Mouse (Mus musculus) kidney, embryonic 15.5 days (tissue): ENCODE measurements at regions not wholly inside any gene's neighbourhood (a gene's known extent, or its start where the extent isn't known, plus 50 kb on each side); places are given as distances from the start of the nearest gene placed in this dataset.

ENCODE experiments used
- ATAC-seq: fragments of 200-750 bp; cut with Nextera tagmentation; replicated peaks from 2 replicates; pipeline ENCODE4 v1.8.0; 2017; ENCODE audit warnings: moderate TSS enrichment; ENCODE audit not compliant: low FRiP score
- H3K27ac ChIP-seq: fragments of 300-500 bp; sonication (generic); 2 replicates; pipeline ENCODE4 v1.5.1; 2015; ENCODE audit warnings: mild to moderate bottlenecking, inconsistent platforms
- H3K27me3 ChIP-seq: fragments of 300-500 bp; sonication (generic); 2 replicates; pipeline ENCODE4 v1.6.1; 2015; ENCODE audit warnings: inconsistent platforms
- H3K36me3 ChIP-seq: fragments of 300-500 bp; sonication (generic); 2 replicates; pipeline ENCODE4 v1.6.1; 2015; ENCODE audit warnings: inconsistent platforms
- H3K4me1 ChIP-seq: fragments of 300-500 bp; sonication (generic); 2 replicates; pipeline ENCODE4 v1.6.1; 2015; ENCODE audit warnings: inconsistent platforms
- H3K4me2 ChIP-seq: fragments of 300-500 bp; sonication (generic); 2 replicates; pipeline ENCODE4 v1.6.1; 2015; ENCODE audit warnings: moderate library complexity, mild to moderate bottlenecking, inconsistent platforms
- H3K4me3 ChIP-seq: fragments of 300-500 bp; sonication (generic); replicated peaks from 2 replicates; pipeline ENCODE4 v1.5.1; 2015; ENCODE audit warnings: mild to moderate bottlenecking, inconsistent platforms
- H3K9ac ChIP-seq: fragments of 300-500 bp; sonication (generic); 2 replicates; pipeline ENCODE4 v1.6.1; 2015; ENCODE audit warnings: mild to moderate bottlenecking, inconsistent platforms
- H3K9me3 ChIP-seq: fragments of 300-500 bp; sonication (generic); replicated peaks from 2 replicates; pipeline ENCODE4 v1.6.1; 2016; ENCODE audit warnings: inconsistent platforms
- WGBS: fragments of 180-500 bp; shearing (Covaris S2); methylation state at CpG from one replicate; pipeline ENCODE4 v1.1.7; 2015; ENCODE audit warnings: mixed read lengths; 5-methylcytosine and 5-hydroxymethylcytosine counted together

DNA sequence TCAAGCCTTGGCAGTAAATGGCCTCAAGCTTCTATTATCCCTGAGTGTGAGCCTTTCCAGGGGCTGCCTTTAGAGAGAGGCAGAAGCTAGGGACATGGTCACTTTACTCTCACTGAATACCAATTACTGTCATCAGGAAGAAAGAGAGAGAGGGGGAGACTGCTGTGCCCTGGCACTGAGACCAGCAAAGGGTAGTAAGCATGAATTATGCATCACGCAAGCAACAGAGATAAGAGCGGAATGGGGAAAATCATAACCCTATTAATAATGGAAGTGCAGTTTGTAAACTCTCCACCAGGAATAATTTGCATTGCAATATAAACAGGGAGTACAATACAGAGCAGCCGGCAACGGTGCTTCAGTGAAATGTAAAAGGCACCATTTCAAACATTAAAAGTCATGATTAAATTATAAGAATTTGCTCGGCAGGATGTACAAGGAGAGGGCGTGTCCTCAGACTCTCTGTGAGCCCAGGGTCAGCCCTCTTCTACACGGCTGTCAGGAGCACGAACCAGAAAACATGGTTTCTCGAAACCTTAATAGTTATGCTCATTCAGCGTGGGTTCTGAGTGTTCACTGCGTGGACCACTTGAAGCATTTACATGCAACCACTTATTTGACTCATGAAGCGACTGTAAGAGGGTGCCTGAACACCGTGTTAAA lies 175.2 kb downstream of the Gm826 start:
- H3K36me3 ChIP-seq = no peaks in the 10 kb centered on the region
- no peaks in the 10 kb centered on the region; the same call in 1 of the 2 replicates for H3K4me1 ChIP-seq
- H3K4me3 ChIP-seq = no peak overlapping the region
- no peak overlapping the region for H3K4me2 ChIP-seq
- no peaks in the 10 kb centered on the region for H3K9me3 ChIP-seq
- 81% methylated on average over 13 of the region's 13 CpGs for WGBS
- no peaks in the 10 kb centered on the region for H3K27me3 ChIP-seq
- H3K27ac ChIP-seq = no peak overlapping the region
- H3K9ac ChIP-seq = no peak overlapping the region
- ATAC-seq = no peak

- H3K9ac ChIP-seq = no peak overlapping the region
- no peak overlapping the region for H3K4me2 ChIP-seq
- ATAC-seq = 0 out of 2 replicates have a peak, but pooled peaks have one; percentile 64
- no peak overlapping the region for H3K4me3 ChIP-seq
- no peaks in the 10 kb centered on the region for H3K36me3 ChIP-seq
- no peaks in the 10 kb centered on the region; the same call in 1 of the 2 replicates for H3K4me1 ChIP-seq
- no peaks in the 10 kb centered on the region for H3K9me3 ChIP-seq
- WGBS = 37% methylated on average over 6 of the region's 6 CpGs
- no peak overlapping the region for H3K27ac ChIP-seq
- H3K27me3 ChIP-seq = no peaks in the 10 kb centered on the region
These were observed 180.2 kb downstream of the Gm826 start for GRCm38 (mm10) chr2:160153781-160154180.

DNA sequence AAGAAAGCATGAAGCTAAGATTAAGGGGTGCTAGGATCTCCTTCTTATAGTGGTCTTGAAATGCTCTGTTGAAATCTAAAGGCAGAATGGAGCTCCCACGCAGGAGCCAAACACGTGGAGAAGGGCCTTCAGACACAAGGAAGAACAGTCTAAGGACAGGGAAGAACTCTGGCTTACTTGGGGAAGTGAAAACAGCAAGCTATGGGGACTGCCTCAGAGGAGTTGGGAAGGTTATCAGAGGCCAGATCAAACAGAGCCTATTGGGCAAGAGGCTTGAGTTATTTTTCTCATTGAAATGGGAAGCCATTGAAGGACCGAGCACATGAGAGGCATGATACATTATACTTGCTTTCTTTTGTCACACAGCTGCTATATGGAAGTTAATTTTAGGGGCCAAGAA lies 181.9 kb downstream of the Gm826 start:
- Histone ChIP-seq H3K36me3 (no peaks in the 10 kb centered on the region), H3K27me3 (no peaks in the 10 kb centered on the region), H3K4me1 (no peaks in the 10 kb centered on the region; the same call in 1 of the 2 replicates), H3K9me3 (no peaks in the 10 kb centered on the region), H3K4me2 (no peak overlapping the region), H3K9ac (no peak overlapping the region), H3K27ac (no peak overlapping the region), H3K4me3 (no peak overlapping the region)
- no peak for ATAC-seq
- 76% methylated on average over 3 of the region's 3 CpGs for WGBS

DNA sequence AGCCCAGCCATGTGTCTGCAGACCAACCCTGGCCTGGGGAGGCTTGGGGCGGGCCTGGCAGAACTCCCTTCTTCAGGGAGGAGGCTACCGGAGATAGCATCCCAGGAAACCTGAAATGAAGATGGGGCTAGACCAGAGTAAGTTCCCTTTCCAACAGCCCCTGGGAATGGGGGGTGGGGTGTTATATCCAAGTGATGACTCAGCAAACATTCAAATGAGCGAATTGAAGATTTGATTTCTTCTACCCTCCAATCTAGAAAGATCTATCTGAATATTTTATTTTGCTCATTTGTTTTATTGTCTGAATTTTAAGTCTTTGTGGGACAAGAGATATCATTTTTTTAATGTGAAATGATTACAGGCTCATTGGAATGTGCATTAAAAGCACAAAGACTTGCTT lies 185.0 kb downstream of the Gm826 start:
- no peak overlapping the region for H3K4me3 ChIP-seq
- no peaks in the 10 kb centered on the region for H3K36me3 ChIP-seq
- no peak overlapping the region for H3K4me2 ChIP-seq
- no peaks in the 10 kb centered on the region for H3K27me3 ChIP-seq
- ATAC-seq = no peak
- no peaks in the 10 kb centered on the region; the same call in 1 of the 2 replicates for H3K4me1 ChIP-seq
- H3K9ac ChIP-seq = no peak overlapping the region
- no peak overlapping the region for H3K27ac ChIP-seq
- H3K9me3 ChIP-seq = no peaks in the 10 kb centered on the region
- 93% methylated on average over 3 of the region's 3 CpGs for WGBS

DNA sequence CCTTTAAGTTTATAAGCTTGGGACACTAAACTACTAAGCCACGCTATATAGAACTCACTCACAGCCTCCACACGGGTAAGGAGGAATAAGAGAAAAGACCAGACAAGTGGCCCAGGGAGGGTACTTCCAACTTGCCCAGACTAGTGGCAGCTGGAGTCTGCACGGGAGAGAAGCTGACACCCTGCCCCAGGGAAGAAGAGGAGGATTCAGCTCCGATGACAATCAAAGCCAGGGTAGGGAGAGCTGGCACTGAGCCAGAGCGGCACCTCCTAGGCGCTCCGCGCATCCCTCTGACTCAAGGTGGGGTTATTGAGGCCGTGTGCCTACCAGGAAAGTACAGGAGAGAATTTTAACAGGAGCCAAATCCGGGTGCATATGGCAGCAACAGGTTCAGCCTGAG lies 185.4 kb downstream of the Gm826 start:
- 69% methylated on average over 10 of the region's 10 CpGs for WGBS
- H3K27me3 ChIP-seq = no peaks in the 10 kb centered on the region
- H3K4me1 ChIP-seq = no peaks in the 10 kb centered on the region; the same call in 1 of the 2 replicates

GRCm38 (mm10) chr2:160148031-160148430 lies 185.9 kb downstream of the Gm826 start:
- ATAC-seq = no peak
- WGBS = 63% methylated on average over 2 of the region's 2 CpGs
- H3K36me3 ChIP-seq = no peaks in the 10 kb centered on the region
- H3K4me1 ChIP-seq = no peaks in the 10 kb centered on the region
- no peaks in the 10 kb centered on the region for H3K27me3 ChIP-seq
- H3K27ac ChIP-seq = no peak overlapping the region
- H3K9ac ChIP-seq = no peak overlapping the region
- H3K4me2 ChIP-seq = no peak overlapping the region
- no peak overlapping the region for H3K4me3 ChIP-seq
- H3K9me3 ChIP-seq = no peaks in the 10 kb centered on the region

More for the DNA sequence above, 185.4 kb downstream of the Gm826 start:
- Histone ChIP-seq H3K27ac (no peak overlapping the region), H3K36me3 (no peaks in the 10 kb centered on the region), H3K9me3 (no peaks in the 10 kb centered on the region), H3K4me2 (no peak overlapping the region), H3K4me3 (no peak overlapping the region), H3K9ac (no peak overlapping the region)
- no peak for ATAC-seq

GRCm38 (mm10) chr2:160140166-160140740 lies 193.7 kb downstream of the Gm826 start:
- no peak overlapping the region for H3K4me3 ChIP-seq
- no peak for ATAC-seq
- H3K4me2 ChIP-seq = no peak overlapping the region
- H3K36me3 ChIP-seq = no peaks in the 10 kb centered on the region
- no peak overlapping the region for H3K27ac ChIP-seq
- no peak overlapping the region for H3K9ac ChIP-seq
- no peaks in the 10 kb centered on the region for H3K9me3 ChIP-seq
- H3K4me1 ChIP-seq = no peaks in the 10 kb centered on the region
- WGBS = 62% methylated on average over 4 of the region's 4 CpGs
- no peaks in the 10 kb centered on the region for H3K27me3 ChIP-seq

DNA sequence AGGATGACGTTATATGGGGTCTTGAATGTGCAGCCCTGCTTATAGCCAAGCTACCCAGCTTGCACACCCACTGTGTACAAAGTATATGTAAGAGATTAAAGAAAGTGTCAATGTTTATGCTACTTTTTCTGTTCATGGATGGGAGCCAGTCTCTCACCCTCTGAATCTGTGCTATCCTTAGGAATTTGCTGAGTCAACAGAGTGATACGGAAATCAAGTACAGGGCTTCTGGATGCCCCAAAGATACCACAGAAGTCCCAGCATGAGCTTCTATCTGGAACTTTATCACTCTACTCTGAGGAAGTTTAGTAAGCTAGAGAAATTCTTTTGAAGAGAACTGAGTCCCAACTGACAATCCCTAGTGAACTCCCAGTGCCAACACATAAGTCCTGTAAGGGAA lies 195.9 kb downstream of the Gm826 start:
- WGBS = 77% methylated on average over 2 of the region's 2 CpGs
- Histone ChIP-seq H3K9ac (no peak overlapping the region), H3K4me1 (no peaks in the 10 kb centered on the region), H3K27ac (no peak overlapping the region), H3K27me3 (no peaks in the 10 kb centered on the region), H3K4me2 (no peak overlapping the region), H3K36me3 (no peaks in the 10 kb centered on the region), H3K4me3 (no peak overlapping the region), H3K9me3 (no peaks in the 10 kb centered on the region)
- ATAC-seq = no peak

DNA sequence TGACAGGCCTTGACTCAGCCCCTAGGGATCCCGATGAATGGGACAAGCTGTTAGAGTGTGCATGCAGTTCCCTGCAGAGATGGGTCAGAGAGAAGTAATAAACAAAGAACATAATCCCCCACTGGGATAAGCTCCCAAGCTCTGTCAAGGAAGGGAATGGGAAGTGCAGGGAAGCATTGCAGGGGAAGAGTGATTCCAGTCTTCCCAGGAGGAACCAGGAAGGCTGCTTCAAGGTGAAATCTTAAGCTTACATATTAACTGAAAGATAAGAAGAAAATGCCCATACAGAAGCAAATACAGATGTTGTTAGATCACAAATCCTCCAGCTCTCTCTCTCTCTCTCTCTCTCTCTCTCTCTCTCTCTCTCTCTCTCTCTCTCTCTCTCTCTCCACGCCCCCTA lies 202.2 kb downstream of the Gm826 start:
- Histone ChIP-seq H3K9ac (no peak overlapping the region), H3K36me3 (no peaks in the 10 kb centered on the region), H3K4me3 (no peak overlapping the region), H3K27me3 (no peaks in the 10 kb centered on the region), H3K9me3 (no peaks in the 10 kb centered on the region), H3K4me1 (no peaks in the 10 kb centered on the region), H3K4me2 (no peak overlapping the region), H3K27ac (no peak overlapping the region)
- ATAC-seq = no peak
- 59% methylated on average over 2 of the region's 2 CpGs for WGBS

GRCm38 (mm10) chr2:160131386-160131785 lies 202.6 kb downstream of the Gm826 start:
- Histone ChIP-seq H3K4me1 (no peaks in the 10 kb centered on the region), H3K36me3 (no peaks in the 10 kb centered on the region), H3K4me3 (no peak overlapping the region), H3K4me2 (no peak overlapping the region), H3K9ac (no peak overlapping the region), H3K27me3 (no peaks in the 10 kb centered on the region), H3K27ac (no peak overlapping the region), H3K9me3 (no peaks in the 10 kb centered on the region)
- 77% methylated on average over 2 of the region's 2 CpGs for WGBS
- no peak for ATAC-seq

DNA sequence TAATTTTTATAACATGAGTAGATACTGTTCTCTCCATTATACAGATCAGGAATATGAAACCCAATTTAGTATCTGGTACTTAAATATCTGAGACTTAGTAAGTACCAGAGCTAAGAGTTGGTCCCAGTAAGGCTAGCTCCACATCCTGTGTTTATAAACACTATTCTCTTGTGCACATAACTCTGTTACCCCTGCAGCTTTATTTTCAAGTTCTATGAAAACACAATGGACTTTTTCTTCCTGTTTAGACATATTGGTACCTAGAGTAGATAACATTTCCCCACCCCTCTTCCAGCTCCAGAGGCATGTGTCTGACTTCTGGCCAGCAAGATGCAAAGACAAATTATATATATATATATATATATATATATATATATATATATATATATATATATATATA lies 216.8 kb downstream of the Gm826 start:
- no peak overlapping the region for H3K27ac ChIP-seq
- H3K9ac ChIP-seq = no peak overlapping the region
- no peaks in the 10 kb centered on the region for H3K27me3 ChIP-seq
- H3K4me2 ChIP-seq = no peak overlapping the region
- H3K36me3 ChIP-seq = no peaks in the 10 kb centered on the region
- H3K4me1 ChIP-seq = no peaks in the 10 kb centered on the region
- no peak for ATAC-seq
- no peaks in the 10 kb centered on the region for H3K9me3 ChIP-seq
- no peak overlapping the region for H3K4me3 ChIP-seq

DNA sequence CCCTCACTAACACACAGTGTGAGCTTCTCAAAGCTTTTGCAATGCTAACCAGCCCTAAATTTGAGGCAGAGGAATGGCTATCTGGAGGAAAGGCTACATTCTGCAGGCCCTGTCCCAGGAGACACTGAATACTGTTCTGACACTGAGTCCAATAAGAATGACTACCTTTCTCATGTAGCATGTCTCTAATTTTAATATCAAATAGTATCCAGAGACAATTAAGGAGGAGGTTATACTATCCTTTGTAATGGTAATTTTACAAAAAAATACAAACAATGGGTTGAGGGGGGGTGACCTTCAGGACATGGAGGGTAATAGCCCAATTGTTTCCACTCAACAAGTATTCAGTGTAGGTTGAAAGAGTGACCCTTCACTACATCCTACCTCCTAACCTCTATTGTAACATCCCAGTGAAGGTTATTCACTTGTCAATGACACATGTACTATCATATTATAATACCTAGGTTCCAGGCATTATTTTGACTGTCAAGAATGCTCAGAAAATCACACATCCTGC lies 222.7 kb downstream of the Gm826 start:
- H3K4me1 ChIP-seq = no peaks in the 10 kb centered on the region
- no peaks in the 10 kb centered on the region for H3K36me3 ChIP-seq
- no peak overlapping the region for H3K27ac ChIP-seq
- H3K4me3 ChIP-seq = no peak overlapping the region
- no peak overlapping the region for H3K9ac ChIP-seq
- no peak for ATAC-seq
- H3K9me3 ChIP-seq = no peaks in the 10 kb centered on the region
- H3K27me3 ChIP-seq = no peaks in the 10 kb centered on the region
- H3K4me2 ChIP-seq = no peak overlapping the region

DNA sequence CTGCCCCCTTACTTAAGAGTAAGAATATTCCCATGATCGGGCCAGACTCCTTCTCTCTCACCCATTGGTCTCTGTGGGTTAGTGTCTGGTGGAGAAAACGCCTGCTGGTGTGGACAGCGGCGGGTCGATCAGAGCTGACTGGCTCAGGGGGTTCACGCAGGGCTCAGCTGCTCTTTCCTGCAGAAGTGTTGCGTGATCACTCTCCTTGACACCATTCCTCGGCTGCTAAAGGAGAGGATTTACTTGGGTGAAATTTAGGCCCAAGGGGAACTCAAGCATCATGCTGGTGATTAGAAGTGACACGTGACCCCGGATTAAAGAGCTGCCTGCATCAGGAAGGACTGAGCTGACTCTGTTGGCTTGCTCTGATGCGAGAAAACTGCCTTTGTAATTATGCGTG lies 240.9 kb downstream of the Gm826 start:
- Histone ChIP-seq H3K4me1 (no peaks in the 10 kb centered on the region), H3K4me3 (no peak overlapping the region), H3K27me3 (peaks cover 2% of the 10 kb centered on the region; the same call in 1 of the 2 replicates), H3K4me2 (no peak overlapping the region), H3K36me3 (no peaks in the 10 kb centered on the region), H3K9ac (no peak overlapping the region), H3K27ac (no peak overlapping the region), H3K9me3 (no peaks in the 10 kb centered on the region)
- WGBS = 39% methylated on average over 12 of the region's 12 CpGs
- no peak for ATAC-seq
